Mouse (Mus musculus): ENCODE data around the gene Iqgap1.

The Iqgap1 gene

GRCm38 (mm10) chr7:80832996-80833650, 7.3 kb upstream of the Iqgap1 start:
- CTCF ChIA-PET = interaction anchor here (0.6 to 2.0 kb wide), 13 partner anchors 10 to 409 kb away, joined by 3 to 12 read pairs (median 4); partner anchors contain the start of gene Zscan2 (in 1 of the 4)
- POLR2A ChIA-PET = interaction anchor here (0.6 to 10.0 kb wide), 66 partner anchors 7 to 1275 kb away, joined by 3 to 242 read pairs (median 4); partner anchors contain the start of genes Blm (in 2 of the 4), Iqgap1 (in 2 of the 4), Crtc3 (in 1 of the 4) and Nmb (in 1 of the 4)

DNA sequence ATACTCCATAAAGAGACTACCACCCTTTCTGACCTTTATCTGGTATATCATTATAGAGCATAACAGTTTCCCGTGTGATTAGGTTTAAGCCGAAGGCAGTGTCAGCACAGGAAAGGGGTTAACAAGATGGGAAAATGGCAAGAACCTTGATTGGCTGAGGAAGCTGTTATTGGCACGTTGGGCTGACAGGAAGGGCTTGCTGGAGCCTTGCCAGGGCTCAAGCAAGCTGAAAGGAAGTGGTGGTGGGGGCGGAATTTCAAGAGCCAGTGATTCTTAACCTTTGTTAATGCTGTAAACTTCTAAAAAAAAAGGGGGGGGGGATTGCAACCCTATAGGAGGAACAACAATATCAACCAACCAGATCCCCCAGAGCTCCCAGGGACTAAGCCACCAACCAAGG, 6.4 kb upstream of the Iqgap1 start:
- CTCF ChIA-PET = interaction anchor here in 1 of 4 experiments (1.6 to 1.8 kb wide), 2 partner anchors 18 to 87 kb away, joined by 8 to 9 read pairs; no protein-coding TSS in a partner anchor
- POLR2A ChIA-PET = interaction anchor here (0.7 to 10.0 kb wide), 17 partner anchors 13 to 644 kb away, joined by 3 to 242 read pairs (median 8); no protein-coding TSS in a partner anchor

GRCm38 (mm10) chr7:80830193-80830803, 4.5 kb upstream of the Iqgap1 start:
- POLR2A ChIA-PET = interaction anchor here in 3 of 4 experiments (0.6 to 10.0 kb wide), 24 partner anchors 9 to 1009 kb away, joined by 3 to 242 read pairs (median 5); partner anchors contain the start of gene Blm (in 1 of the 3)
- CTCF ChIA-PET = interaction anchor here in 2 of 4 experiments (0.7 to 1.3 kb wide), 3 partner anchors 14 to 30 kb away, joined by 3 to 6 read pairs (median 3); partner anchors contain the start of gene Zscan2 (in 1 of the 2)

DNA sequence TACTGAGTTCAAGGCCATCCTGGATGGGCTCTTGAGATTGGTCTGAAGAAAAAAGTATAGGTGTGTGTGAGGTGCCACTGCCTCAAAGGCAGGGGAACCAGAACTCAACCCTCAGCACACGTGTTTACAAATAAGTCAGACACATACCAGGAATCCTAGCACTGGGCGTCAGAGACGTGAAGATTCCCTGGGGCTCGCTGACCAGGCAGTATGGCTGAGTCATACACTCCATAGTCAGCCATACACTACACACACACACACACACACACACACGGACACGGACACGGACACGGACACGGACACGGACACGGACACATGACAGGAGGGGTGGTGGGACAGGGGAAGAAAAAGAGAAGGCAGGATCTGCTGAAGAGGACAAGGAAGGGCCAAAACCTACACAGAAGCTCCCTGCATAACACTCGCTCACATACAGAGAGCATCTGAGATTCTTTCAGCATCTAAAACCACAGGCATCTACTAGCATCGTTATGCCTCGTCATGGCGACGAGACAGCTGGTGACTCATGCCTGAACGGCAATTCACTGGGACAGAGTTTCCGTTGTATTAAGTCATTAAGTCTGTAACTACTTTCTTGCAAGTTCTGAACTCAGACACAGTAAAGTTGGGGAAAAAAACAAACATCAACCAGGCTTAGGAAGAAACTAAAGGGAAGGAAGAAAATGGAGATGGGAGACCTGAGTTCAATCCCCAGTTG, 2.5 kb upstream of the Iqgap1 start:
- POLR2A ChIA-PET = interaction anchor here (0.5 to 10.0 kb wide), 27 partner anchors 8 to 415 kb away, joined by 3 to 242 read pairs (median 4); no protein-coding TSS in a partner anchor
- CTCF ChIA-PET = interaction anchor here in 2 of 4 experiments (0.5 to 1.2 kb wide), 3 partner anchors 10 to 87 kb away, joined by 3 to 6 read pairs (median 3); no protein-coding TSS in a partner anchor

- CTCF ChIA-PET = interaction anchor here in 2 of 4 experiments (0.6 to 1.0 kb wide), 3 partner anchors 25 to 236 kb away, joined by 3 to 4 read pairs (median 4); no protein-coding TSS in a partner anchor
- POLR2A ChIA-PET = interaction anchor here in 3 of 4 experiments (0.8 to 2.5 kb wide), 18 partner anchors 9 to 124 kb away, joined by 3 to 15 read pairs (median 6); partner anchors contain the start of gene Sec11a (in 1 of the 3)
These were observed 1.7 kb downstream of the Iqgap1 start for GRCm38 (mm10) chr7:80823875-80824682.

- CTCF ChIA-PET = interaction anchor here in 3 of 4 experiments (0.5 to 1.0 kb wide), 5 partner anchors 26 to 237 kb away, joined by 3 to 4 read pairs (median 4); no protein-coding TSS in a partner anchor
These were observed 2.5 kb downstream of the Iqgap1 start for GRCm38 (mm10) chr7:80823267-80823666.

DNA sequence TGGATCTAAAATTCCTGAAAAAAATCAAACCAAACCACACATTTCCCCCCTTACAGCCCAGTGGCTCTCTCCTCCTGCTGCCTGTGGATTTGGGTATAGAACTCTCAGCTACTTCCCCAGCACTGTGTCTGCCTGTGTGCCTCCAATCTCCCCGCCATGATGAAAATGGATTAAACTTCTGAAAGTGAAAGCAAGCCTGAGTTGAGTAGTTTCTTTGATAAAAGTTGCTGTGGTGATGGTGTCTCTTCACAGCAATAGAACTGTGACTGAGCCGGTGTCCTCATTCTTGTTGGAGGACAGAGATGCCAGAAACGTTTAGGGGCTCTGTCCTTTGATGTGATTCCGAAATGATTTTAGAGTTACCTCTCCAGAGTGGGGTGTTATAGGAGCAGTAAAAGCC, 4.9 kb downstream of the Iqgap1 start:
- ChIA-PET POLR2A (interaction anchor here in 3 of 4 experiments (1.0 to 3.5 kb wide), 14 partner anchors 9 to 76 kb away, joined by 3 to 22 read pairs (median 6); no protein-coding TSS in a partner anchor), CTCF (interaction anchor here in 1 of 4 experiments (0.5 kb wide), 1 partner anchor 117 kb away, joined by 3 read pairs; no protein-coding TSS in a partner anchor)

More at GRCm38 (mm10) chr7:80823267-80823666, 2.5 kb downstream of the Iqgap1 start:
- POLR2A ChIA-PET = interaction anchor here in 3 of 4 experiments (0.6 to 2.5 kb wide), 23 partner anchors 10 to 125 kb away, joined by 3 to 15 read pairs (median 4); partner anchors contain the start of gene Sec11a (in 1 of the 3)

DNA sequence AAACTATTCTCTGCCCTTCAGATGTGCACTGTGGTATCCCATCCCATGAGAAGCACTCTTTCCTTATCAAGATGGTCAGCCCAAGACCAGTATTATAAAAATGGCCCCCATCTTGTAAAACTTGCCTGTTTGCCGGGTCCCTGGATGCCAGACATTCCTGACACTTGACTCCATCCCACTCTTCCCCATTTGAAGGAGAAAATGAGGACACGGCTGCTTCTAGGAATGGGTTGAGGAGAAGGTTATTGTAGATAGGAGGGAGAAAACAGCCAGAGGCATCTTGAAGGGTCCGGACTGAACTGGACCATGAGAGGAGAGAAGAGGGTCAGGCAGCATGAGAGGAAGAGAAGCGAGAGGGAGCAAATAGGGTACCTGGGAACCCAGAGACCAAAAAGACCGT, 9.1 kb downstream of the Iqgap1 start:
- ChIA-PET POLR2A (interaction anchor here in 3 of 4 experiments (0.6 to 2.9 kb wide), 14 partner anchors 9 to 116 kb away, joined by 3 to 10 read pairs (median 4); partner anchors contain the start of gene Iqgap1 (in 2 of the 3)), CTCF (no interaction called here)

- ChIA-PET CTCF (interaction anchor here in 1 of 4 experiments (1.5 kb wide), 1 partner anchor 73 kb away, joined by 3 read pairs; no protein-coding TSS in a partner anchor), POLR2A (interaction anchor here in 3 of 4 experiments (0.6 to 1.5 kb wide), 5 partner anchors 10 to 261 kb away, joined by 3 to 5 read pairs (median 4); partner anchors contain the start of gene Iqgap1 (in 1 of the 3))
These were observed 12.4 kb downstream of the Iqgap1 start for GRCm38 (mm10) chr7:80813397-80813796.

- POLR2A ChIA-PET = interaction anchor here in 2 of 4 experiments (1.2 to 10.0 kb wide), 5 partner anchors 12 to 39 kb away, joined by 3 to 102 read pairs (median 51); partner anchors contain the start of gene Iqgap1 (in 1 of the 2)
- CTCF ChIA-PET = interaction anchor here (0.5 to 1.5 kb wide), 5 partner anchors 51 to 1727 kb away, joined by 3 to 15 read pairs (median 3); no protein-coding TSS in a partner anchor
These were observed 19.4 kb downstream of the Iqgap1 start for GRCm38 (mm10) chr7:80806331-80806730.

DNA sequence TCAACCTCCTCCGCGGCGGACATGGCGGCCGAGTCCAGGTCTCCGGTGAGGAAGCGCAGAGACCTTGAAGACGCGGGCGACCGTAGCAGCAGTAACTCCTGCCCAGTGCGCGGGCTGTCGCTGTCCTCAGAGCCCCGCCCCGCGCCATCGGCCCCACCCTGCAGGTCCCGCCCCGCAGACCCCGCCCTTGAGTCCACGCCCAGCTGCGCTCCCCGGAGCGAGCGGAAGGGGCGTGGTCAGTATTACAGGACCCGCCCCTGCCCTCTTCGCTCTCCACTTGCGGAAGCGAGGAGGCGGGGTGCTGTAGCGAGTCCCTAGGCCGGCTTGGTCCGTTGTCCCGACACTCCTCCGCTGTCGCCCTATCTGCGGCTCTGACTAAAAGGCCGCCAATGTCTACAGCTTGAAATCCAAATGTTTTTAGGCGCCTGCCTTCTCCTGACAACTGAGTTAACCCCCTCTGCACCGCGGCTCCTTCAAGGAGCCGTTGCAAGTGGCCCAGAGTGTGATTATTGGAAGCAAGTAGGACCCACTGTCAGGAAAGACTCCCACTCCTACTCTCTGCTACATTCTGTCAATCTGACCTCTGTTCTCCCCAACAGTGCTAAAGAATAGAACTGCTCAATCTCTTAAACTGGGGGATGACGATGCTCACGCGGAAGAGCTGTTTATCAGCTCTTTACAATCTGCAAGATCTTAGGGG, 22.5 kb downstream of the Iqgap1 start:
- ChIA-PET POLR2A (interaction anchor here (0.5 to 10.0 kb wide), 91 partner anchors 9 to 1099 kb away, joined by 3 to 102 read pairs (median 4); partner anchors contain the start of genes Iqgap1 (in 4 of the 4), Zscan2 (in 2 of the 4), Rps17 (in 1 of the 4) and Sec11a (in 1 of the 4)), CTCF (interaction anchor here in 3 of 4 experiments (0.5 to 1.4 kb wide), 11 partner anchors 24 to 460 kb away, joined by 3 to 9 read pairs (median 4); partner anchors contain the start of gene Hddc3 (in 1 of the 3))

DNA sequence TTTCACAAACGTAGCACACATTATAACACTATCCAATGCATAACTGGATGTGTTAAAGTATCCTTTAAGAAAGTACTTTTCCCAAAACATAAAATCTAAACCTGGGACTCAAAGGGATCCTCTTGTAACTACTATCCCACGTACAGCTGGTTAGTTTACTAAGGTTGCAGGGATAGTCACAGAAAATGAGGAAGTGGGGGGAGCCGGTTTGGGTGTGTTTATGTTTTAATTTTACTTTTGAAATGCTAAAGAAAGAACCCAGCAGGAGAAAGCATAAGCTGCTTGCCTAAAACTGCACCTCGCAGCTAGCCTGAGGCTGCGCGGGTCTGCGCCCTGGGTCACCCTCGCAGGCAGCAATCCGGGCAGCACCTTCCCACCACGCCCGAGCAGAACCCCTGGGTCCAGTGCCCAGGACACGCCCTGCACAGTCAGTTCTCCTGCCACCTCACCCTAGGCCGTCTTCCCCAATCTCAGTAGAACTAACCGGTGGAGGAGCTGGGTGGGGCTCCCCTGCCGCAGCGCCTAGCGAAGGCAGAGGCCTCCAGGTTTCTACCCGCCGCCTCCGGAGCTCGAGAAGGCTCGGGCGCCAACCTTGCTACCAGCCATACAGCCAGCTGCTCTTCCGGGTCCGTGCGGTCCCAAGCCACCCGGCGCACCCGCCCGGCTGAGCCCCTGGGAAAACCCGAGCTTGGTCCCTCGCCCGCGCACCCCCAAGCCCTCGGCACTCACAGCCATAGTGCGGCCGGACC, 23.2 kb downstream of the Iqgap1 start:
- ChIA-PET POLR2A (interaction anchor here (0.5 to 10.0 kb wide), 85 partner anchors 10 to 787 kb away, joined by 3 to 102 read pairs (median 5); partner anchors contain the start of genes Iqgap1 (in 4 of the 4), Zscan2 (in 2 of the 4), Sec11a (in 1 of the 4) and Zfp592 (in 1 of the 4)), CTCF (interaction anchor here in 3 of 4 experiments (0.5 to 2.2 kb wide), 8 partner anchors 25 to 130 kb away, joined by 3 to 7 read pairs (median 3); no protein-coding TSS in a partner anchor)

- CTCF ChIA-PET = interaction anchor here in 3 of 4 experiments (0.6 to 2.0 kb wide), 8 partner anchors 12 to 661 kb away, joined by 3 to 7 read pairs (median 4); no protein-coding TSS in a partner anchor
These were observed 26.5 kb downstream of the Iqgap1 start for GRCm38 (mm10) chr7:80799307-80799706.

DNA sequence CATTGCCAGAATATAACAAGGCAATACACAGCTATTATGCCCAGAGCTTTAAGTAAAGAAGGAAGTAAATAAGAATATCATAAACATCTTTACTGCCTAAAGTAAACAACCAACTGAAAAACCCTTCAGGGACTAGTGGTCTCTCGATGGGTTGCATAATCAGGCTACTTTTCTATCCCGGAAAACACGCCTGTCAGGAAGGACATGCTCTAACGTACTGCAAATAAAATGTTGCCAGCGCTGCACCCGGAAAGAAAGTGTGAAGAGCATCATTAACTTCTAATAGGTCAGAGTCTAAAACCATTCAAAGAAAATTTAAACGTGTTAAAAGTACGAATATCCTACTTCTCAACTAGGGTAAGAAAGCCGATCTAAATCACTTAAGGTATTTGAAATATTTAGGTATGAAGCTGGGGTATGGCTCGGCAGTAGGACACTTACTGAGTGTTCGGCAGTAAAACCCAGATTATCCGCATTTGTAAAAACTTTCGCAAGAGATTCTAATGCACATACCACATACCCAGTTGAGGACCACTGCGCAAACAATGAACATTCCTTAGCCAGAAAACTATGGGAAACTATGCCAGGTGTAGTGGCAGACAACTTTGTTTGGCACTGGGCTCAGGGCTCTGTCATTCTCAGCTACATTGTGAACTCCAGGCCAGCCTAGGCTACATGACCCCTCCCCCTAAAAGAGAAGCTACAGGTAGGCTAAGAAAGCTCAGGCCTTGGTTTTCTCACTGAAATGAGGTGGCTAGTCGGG, 28.8 kb downstream of the Iqgap1 start:
- POLR2A ChIA-PET = interaction anchor here in 3 of 4 experiments (0.8 to 10.0 kb wide), 23 partner anchors 12 to 192 kb away, joined by 3 to 102 read pairs (median 4); partner anchors contain the start of gene Iqgap1 (in 1 of the 3)

More at GRCm38 (mm10) chr7:80799307-80799706, 26.5 kb downstream of the Iqgap1 start:
- POLR2A ChIA-PET = interaction anchor here in 2 of 4 experiments (0.8 to 10.0 kb wide), 14 partner anchors 9 to 54 kb away, joined by 3 to 102 read pairs (median 8); partner anchors contain the start of gene Iqgap1 (in 1 of the 2)

More for the DNA sequence above, 28.8 kb downstream of the Iqgap1 start:
- CTCF ChIA-PET = interaction anchor here in 3 of 4 experiments (0.5 to 1.1 kb wide), 4 partner anchors 52 to 777 kb away, joined by 3 to 5 read pairs (median 3); no protein-coding TSS in a partner anchor
